Mouse (Mus musculus): ENCODE measurements around the gene Armc9.

The Armc9 gene

DNA sequence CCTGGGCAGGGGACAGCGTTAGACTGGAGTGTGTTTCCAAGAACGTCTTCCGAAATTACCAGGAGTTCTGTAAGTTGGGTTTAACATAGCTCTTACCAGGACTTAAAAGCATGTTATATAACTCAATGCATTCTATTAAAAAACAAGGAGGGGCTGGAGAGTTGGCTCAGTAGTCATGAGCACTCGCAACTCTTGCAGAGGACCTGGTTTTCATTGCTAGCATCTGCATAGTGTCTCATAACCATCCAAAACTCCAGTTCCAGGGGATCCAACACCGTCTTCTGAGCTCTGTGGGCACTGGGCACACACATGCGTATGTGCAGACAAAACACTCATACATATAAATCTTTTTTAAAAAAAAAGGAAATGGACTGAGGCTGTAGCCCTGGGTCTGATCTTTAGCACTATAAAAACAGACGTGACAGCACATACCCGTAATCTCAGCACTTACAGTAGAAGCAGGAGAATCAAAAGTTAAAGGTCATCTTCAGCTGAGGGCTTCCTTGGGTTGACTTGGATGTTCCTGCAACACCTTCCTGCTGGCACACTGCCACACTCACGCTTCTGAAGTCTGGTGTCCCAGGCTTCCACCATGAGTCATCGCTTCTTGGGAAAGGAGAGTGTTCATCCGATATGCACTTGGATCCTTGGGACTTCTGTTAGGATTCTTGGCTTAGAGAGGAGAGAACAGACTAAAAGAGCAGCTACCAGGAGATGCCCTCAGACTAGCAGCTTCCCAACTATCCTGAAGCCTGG is 127.4 kb downstream of the Armc9 start:
- no peak for DNase-seq (ENCODE audit: low read depth, low spot score)

DNA sequence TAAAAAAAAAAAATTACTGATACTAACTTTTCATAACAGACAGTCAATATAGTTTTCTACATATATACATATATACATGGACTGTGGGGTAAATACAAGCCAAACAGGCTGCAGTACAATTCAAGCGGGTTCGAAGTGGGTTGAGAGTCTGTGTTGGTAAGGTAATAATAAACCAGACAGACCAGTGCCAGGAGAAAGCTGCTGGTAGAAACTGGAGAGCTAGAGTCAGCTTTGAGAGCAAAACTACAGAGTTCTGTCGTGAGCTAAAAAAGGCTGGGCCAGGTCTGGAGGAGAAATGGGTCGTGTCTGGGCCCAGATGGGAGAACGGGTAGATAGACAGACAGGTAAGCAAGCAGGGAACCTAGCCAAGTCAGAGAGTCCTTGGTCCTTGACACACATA is 129.5 kb downstream of the Armc9 start:
- DNase-seq (ENCODE audit: low read depth, low spot score) = no peak

DNA sequence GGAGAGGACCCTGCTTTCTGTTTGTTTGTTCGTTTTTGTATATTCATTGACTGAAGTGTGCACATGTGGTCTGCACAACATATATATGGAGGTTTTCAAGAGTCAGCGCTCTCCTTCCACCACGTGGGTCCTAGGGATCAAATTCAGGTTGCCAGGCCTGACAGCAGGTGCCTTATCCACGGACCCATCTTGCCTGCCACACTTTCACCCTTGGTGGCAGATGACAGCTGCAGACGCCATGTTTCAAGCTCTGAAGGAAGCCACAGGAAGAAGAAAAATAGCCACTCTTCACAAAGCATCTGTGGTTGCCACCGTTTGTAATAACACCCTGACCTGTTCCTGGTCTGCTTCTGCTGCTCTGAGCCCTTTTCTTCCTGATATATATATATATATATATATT is 130.7 kb downstream of the Armc9 start:
- DNase-seq (ENCODE audit: low read depth, low spot score) = no peak

DNA sequence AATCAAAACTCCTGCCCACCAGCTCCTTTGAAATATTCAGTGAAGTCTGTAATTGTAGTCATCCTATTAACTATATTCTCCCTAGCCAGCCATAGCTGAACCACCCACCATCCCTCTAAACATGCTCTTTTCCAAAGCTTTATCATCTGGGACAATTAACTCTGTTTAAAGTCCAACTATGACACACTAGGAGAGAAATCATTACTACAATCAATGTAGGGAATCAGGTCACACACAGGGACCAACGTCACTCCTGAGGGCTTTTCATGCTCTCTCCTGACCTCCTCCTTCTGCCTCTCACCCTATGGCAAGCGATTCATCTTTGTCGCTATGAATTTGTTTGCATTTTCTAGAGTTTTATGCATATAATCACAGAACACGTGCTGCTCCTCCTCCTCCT is 132.9 kb downstream of the Armc9 start:
- no peak for DNase-seq (ENCODE audit: low read depth, low spot score)

DNA sequence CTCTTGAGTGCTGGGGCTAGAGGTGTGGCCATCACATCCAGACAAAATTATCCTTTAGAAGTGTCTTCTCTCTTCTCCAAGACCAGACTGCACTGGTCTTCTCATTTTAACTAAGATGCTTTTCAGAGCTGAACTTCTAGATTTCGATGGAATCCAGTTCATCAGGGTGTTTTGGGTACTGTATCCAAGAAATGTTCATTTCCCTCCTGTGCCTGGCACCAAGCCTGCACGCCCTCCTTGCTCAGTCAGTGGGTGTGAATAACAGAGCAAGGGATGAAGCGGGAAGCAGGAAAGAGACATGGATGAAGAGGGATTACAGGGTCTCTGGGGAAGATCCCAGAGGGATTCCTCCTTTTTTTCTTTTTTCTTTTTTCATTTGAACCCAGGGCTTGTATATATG is 135.9 kb downstream of the Armc9 start:
- no peak for DNase-seq (ENCODE audit: low read depth, low spot score)

DNA sequence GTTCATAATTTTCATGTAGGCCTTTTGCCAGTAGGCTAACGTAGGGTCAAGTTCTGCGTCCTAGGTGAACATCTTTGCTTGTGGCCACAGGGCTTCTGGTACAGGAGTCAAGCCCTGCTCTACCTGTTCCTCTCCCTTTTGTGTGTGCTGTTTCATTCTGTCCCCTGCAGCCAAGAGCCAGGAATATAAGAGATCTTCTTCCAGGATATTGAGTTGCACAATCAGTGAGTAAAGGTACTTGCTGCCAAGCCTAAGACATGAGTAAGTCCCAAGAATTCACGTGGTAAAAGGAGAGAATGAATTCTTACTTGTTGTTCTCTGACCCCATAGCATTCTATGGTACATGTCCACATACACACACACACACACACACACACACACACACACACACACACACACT is 138.5 kb downstream of the Armc9 start:
- no peak for DNase-seq (ENCODE audit: low read depth, low spot score)

DNA sequence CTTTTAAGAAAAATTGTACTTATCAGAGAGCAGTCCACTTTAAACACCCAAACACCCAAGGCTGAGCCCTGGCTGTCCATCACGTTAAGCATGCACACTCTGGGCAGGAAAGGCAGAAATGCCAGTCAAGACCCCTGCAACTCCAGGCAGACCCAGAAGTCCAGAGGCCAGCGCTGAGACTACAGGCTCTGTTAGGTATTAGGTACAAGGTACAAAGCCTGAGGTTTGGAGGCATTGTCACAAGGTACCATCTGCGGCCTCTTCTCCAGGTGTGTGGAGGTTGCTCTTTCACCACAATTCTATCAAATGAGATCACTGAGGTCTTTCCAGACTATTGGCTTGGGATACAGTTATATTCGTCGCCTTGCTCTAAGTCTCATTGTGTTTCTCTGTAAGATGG is 139.3 kb downstream of the Armc9 start:
- no peak for DNase-seq (ENCODE audit: low read depth, low spot score)

DNA sequence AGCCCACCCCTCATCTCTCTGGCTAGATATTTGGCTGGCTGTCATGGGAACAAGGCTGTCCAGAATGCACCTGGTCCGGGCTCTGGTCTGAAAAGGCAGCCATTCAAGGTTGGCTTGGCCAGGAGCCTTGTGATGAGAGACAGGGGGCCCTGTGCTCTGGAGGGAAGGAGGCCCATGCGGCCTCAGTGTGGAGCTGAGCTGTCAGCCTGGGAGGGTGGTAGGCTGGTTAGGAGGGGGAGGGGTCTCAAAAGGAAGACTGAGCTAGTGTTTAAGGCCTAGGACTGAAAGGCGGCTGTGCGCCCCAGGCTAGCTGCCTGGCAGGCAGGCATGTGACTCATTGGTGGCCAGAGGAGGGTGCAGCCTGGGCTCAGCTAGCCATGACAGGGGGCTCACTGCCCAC is 139.9 kb downstream of the Armc9 start:
- no peak for DNase-seq (ENCODE audit: low read depth, low spot score)

DNA sequence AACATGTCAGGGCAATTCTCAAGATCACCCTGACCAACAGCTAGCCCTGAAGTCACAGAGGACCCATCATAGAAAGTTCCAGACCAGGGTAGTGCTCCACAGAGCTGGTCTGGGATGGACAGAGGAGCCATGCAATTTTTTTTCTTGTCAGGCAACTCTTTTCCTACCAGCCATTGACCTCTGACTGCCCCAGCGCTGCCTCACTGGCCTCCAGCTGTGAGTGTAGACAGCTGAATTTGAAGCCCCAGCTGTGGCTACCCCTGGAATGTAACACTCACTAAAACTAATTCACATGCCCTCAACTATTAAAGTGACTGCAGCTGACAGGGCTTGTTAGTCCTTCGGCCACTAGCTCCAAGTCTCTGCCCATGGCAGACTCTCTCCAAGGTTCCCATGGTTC is 145.5 kb downstream of the Armc9 start:
- DNase-seq (ENCODE audit: low read depth, low spot score) = no peak

DNA sequence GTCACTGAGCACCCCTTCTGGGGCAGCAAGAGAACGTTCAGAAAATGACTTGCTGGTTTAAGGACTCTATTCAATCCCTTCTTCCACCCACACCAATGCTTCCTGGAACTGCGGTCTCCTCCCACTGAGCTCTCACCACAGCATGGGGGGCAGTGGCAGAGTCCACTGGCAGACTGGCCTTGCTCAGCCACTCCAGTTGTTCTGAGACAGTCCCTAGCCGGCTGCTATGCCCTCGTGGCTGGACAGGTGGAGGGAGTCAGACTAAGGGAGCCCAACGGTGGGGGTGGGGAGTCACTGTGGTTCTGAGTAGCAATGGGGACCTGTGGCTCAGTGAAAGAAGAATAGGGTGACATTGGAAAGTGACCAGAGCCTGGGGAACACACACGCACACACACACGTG is 146.2 kb downstream of the Armc9 start:
- no peak for DNase-seq (ENCODE audit: low read depth, low spot score)

DNA sequence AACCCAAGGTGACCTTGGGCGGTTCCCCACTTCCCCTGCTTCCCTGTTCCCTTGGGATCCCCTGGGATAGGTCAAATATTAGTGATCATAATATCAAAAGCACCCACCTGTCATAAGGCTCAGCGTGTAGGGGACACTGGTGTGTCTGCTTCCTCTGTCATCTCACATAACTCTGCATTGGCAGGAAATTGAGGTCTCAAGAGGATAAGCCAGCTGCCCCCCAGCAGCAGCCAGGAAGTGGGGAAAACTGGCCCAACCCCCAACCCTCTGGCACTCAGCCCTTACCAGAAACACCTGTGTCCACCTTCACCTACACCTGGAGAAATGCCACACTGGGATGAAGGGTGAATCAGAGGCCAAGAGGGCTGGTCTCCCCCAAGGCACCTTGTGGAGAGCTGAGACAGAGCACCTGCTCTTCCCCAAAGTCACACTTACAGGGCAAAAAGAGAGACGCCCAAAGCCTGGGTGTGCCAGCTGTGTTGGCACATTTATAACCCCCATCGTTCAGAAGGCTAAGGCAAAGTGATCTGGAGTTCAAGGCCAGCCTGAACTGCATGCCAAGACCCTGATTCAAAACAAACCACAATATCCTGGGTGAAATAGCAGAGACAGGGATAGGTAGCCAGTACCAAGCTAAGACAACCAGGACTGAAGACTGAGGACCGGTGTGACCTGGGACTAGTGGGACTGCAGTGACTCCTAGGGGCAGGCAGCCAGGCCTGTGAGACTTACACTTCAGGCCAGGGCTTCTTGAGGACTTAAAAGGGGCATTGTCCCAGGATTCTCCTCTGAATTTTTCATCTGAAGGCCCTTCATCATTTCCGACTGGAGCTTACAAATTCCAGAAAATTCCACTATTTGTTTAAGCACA is 146.9 kb downstream of the Armc9 start:
- DNase-seq (ENCODE audit: low read depth, low spot score) = no peak

DNA sequence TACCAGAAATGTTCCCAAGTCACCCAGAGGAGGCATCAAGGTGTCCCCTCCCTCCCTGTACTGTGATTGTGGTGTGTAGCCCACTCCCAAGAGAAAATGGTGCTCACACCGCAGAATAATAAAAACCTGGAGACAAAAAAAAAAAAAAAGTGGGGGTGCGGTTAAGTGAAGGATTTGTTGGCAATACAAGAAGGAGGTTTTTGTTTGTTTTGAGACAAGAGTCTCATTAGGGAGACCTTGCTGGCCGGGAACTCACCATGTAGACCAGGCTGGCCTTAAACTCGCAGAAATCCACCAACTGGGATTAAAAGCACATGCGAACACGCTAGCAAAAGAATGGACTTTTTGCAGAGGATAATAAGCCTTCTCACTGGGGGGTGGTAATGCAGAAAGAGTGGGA is 148.0 kb downstream of the Armc9 start, which contains the start of gene B3gnt7:
Gene B3gnt7 (plus strand): TSS at position 301 of the 400 bp plus-strand sequence.
- no peak for DNase-seq (ENCODE audit: low read depth, low spot score)

DNA sequence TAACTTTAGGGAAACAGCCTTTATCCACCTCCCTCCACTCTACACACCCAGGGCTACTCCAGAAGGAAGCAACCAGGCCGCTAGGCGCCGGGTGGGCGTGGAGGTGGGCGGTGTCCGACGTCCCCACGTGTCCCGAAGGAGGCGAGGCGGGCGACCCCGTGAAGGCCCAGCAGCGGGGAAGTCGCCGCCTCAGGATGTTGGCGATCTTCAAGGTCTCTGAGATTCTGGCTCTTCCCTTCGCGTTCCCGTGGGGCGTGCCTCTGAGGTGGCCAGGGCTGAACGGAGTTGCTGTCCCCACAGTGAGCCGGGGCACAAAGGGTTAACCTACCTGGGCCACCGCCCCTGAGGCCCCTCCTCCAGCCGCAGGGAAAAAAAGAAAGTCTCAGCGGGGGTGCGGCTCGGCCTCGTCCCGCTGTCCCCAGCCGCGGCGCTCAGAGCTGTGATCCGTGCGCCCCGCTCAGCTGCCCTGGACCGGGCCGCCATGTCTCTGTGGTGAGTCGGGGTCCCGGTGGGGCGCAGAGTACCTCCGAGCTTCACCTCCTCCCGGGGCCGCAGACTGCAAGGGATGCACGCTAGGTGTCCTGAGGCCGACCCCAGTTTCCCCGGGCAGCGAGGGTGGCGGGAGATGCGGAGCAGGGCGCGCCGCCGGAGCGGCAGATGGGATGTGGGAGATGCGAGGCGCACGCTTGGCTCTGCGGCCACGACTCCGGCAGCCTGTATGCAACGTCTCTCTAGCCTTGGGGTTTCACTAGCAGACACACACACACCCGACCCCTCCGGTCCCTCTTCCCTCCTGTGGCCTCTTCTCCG is 148.7 kb downstream of the Armc9 start:
- peak; percentile 54 for DNase-seq (ENCODE audit: low read depth, low spot score)

DNA sequence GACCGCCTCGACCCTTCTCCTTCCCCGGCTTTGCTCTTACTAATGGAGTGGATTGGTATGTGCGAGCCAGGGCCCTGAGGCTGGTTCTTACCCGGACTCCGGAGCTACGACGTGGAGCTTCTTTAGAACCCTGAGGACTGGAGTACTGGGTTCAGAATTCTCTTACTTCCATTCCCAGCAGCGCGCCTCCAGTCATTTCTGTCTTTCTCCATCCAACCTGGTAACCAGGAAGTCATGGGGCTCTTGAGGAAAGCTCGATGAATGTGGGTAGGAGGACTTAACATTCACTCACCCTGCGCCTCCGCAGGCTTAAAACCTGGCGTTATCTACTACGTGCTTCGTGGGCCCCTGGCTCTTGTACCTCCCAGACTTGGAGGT is 149.3 kb downstream of the Armc9 start:
- DNase-seq (ENCODE audit: low read depth, low spot score) = no peak

DNA sequence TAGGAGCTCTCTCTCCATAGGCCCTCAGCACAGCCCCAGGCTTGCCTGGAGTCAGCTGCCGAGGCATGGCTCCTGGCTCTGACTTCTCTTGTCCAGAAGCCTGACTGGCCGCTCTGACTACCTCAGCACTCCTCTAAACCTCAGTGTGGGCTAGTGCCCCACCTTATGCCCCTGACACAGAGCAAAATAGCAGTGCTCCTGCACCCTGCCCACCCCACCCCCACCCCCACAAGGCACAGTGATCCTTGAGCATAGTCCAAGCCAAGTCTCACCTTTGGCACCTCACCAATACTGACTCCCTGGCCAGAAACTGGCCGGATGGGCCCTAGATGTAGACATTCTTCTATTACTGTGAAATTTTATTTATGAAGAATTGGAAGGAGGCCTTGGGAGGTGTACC is 152.1 kb downstream of the Armc9 start:
- DNase-seq (ENCODE audit: low read depth, low spot score) = no peak

DNA sequence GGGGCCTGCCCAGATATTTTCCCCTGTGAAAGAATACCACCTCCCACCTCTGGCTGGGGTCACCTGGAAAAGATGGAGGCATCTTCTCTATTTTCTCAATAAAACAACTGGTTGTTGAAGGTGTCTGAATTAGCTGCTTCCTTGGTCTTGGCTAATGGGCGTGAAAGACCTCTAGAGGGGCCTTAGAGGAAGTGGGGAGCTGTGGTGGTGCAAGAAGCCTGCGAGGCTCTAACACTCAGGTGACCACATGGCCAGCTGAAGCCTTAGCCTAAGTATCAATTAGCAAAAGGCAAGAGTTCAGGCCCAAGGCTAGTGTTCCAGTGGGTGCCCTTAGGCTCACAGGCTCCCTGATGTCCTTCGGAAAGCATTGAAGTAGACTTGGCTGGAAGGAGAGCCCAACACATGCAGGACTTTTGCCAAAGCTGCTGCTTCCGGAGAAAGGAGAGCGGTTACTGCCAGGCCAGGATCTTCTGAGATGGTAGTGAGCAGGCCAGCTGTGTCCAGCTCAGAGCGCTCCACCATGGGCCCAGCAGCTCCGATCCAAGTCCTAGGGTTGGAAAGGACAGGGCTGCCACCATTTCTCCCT is 152.7 kb downstream of the Armc9 start:
- no peak for DNase-seq (ENCODE audit: low read depth, low spot score)

DNA sequence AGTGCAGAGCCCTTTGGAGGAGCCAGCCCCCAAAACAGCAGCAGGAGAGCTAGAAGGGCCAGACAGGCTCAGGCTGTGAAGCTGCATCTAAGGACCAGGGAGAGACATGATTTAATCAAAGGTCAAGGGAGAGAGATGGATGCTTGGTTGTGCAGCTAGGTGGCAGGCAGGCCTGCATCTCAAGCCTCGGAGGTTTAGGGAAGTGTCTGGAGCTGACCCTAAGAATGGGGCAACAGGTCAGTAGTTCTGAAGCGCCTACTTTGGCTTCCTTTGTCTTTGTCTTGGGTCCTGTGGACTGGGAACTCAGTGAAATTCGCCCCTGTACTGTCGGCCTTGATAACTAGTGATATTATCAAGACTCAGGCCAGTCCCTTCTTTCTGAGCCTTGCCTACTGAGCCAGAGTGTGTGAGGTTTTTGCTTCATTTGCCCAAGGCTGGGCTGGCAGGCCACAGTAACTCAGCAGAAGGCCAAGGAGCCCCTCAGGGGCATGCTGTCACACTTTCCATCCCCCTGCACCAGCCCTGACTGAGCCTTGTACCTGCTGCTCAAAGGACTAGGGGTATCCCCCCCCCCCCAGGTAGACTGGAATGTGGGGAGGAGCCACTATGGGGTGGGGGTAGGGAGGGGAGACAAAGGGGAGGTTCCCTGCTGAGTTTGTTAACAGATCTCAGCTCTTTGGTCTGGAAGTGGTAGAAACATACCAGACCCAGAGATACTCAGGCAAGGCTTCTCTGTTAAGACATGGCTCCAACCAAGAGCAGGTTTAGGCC is 153.5 kb downstream of the Armc9 start:
- no peak for DNase-seq (ENCODE audit: low read depth, low spot score)

DNA sequence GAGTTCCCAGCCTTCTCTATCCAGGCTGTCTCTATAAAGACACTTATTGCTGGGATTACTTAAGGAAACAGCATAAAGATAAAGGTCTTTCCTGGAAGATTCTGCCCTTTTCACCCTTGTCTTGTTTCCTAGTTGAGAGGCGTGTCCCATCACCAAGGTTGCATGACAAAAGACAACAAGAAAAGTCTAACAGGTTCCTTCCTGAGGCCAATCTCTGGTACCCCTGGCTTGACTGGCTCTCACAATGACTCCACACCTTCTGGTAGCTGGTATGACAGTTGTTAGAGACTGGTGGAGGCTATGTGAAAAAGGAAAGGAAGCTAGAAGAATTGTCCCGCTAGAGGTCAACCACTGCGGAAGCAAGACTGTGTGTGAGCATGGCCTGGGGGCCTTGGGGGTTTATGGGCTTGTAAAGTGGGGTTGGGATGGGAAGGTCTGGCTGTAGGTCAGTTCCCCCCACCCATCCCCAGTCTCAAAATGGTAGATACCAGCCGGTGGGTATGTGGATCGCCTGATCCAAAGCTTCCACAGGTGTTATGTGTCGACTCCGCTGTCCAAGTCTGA is 154.8 kb downstream of the Armc9 start:
- no peak for DNase-seq (ENCODE audit: low read depth, low spot score)

DNA sequence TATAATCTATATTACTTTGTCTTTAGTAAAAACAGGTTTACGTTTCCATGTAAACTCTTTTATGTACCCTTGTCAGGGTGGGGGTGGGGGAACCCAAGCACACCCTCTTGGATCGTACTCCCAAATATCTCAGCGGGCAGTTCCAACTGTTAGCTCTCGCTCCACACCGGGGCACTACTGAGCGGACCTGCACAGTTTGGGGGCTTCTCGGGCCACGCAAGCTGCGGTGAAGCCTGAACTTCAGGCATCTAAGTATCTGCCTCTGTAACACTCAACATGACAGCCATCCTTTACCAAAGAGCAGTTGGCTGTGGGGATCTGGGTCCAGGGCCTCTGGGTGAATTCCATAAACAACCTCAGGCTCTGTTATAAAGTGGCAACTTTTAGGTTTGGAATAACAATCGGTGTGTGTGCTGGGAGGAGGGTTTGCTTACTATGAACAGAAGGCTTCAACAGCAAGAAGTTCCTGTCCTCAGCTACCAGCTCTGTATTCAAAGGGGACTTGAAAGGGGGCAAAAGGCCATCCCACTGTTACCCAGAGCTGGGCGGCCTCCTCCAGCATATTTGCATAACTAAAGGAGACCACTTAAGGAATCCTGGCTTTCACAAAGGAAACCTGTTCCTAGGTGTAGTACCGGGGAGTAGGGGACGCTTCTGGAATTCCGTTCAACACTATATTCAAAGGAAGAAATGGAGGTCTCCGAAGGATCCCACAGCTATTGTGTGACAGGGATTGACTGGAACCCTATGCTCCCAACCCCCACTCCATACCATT is 156.1 kb downstream of the Armc9 start:
- no peak for DNase-seq (ENCODE audit: low read depth, low spot score)

DNA sequence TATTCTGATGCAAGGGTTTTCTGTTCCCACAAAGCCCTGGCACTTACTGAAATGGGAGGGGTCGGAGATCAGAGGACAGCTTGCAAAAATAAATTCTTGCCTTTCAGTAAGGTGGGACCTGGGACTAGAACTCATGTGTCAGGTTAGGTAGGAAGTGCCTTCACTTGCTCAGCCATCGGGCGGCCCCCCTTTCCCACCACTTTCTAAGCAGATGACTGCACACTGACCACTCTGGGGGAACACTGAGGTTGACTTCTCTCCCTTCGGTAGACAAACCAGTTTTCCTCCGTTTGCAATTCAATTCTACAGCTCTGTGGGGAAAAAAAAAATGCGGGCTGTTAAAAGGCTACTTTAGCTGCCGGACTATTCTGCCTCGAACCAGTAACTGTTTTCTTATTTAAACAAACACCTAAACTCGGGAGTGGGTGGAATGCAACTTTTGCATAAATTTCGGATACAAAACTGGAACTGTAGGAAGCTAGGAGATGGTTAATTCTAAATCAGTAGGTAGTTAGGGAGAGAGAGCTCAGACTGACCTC is 157.0 kb downstream of the Armc9 start:
- no peak for DNase-seq (ENCODE audit: low read depth, low spot score)

Data from embryo, embryonic 11.5 days (tissue).